Mouse (Mus musculus) embryo, embryonic 10 days (tissue): ENCODE measurements around the gene Tmem104.

ENCODE experiments used
- DNase-seq: peaks from one replicate; pipeline ENCODE4 v3.0.0-alpha.2; 2015; ENCODE audit warnings: low spot score

The Tmem104 gene

DNA sequence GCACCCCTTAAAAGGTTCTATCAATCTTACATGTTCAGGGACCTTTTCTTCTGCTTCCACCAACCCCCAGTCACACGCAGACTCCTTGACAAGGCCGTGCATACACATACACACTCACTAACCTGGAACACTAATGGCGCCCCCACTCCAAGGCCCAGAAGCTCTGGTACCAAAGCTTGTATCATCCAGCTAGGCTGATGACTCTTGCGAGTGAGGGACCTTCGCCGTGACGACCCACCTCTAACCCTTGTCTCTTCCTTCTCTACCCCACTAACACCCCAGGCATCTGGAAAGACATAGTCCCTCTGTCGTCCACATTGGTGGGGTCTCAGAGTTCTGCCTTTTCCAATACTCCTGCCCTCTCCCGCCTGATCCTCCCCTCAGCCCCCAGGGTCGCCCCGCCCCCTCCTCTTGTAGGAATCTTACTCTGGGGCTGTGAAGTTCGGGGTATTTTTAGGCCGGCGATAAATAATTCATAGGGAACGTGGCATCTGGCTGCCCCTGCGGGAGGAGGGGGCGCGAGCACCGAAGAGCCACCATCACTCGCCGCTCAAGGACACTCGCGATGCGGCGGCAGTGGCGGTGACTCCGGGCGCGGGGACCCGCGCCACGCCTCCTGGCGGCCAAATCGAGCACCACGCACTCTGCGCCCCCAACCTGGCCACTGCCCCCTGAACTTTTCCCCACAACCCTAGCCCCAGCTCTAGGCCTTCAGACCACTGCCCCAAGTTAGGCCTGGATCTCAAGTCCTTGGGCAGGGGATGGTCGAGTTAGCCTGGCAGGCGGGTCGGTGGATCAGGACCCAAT, 77.8 kb downstream of the Tmem104 start:
- peak; percentile 54 for DNase-seq

DNA sequence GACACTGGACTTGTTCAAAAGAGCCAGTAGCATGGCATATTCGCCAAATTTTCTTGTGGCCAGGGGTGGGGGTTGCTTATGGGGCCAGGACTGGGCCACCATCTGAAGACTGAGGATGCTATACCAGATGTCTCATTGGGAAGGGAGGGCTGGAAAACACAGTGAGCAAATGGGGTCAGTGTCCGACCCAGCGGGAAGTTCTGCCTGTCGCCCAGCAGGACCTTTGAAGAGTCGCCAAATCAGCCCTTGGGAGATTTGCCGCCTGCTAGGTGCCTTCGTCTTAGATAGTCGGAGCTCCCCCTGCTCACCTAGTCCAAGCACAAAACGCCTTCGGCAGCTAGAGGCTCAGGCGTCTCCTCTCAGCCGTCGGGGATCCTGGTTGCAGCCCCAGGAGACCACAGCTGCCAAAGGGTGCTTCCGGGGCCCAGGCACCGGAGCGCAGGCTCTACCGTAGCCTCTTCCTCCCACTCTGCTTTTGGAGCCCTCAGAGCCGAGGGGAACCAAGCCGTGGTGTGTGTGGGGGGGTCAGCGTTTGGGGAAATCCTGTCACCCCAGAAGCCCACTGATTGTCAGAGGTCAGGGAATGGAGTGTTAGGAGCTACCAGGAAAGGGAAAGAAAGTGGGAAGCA, 78.6 kb downstream of the Tmem104 start:
- DNase-seq = no peak

DNA sequence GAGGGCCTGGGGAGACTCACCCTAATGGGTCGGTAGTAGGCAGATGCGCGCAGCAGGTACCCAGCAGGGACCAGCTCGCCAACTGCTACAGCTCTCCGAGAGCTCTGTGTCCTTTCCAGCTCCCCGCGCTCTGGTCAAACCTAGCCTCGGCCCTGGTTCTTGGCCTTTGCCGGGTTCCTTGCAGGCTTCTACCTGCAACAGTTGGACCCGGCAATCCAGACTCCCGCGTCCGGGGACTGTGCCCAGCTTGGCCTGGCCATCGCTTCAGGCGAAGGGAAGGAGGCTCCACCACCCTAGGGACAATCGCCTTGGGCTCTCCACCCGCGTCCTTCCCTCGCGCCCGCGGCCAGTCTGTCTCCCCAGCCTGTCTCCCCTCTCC, 79.1 kb downstream of the Tmem104 start:
- no peak for DNase-seq

DNA sequence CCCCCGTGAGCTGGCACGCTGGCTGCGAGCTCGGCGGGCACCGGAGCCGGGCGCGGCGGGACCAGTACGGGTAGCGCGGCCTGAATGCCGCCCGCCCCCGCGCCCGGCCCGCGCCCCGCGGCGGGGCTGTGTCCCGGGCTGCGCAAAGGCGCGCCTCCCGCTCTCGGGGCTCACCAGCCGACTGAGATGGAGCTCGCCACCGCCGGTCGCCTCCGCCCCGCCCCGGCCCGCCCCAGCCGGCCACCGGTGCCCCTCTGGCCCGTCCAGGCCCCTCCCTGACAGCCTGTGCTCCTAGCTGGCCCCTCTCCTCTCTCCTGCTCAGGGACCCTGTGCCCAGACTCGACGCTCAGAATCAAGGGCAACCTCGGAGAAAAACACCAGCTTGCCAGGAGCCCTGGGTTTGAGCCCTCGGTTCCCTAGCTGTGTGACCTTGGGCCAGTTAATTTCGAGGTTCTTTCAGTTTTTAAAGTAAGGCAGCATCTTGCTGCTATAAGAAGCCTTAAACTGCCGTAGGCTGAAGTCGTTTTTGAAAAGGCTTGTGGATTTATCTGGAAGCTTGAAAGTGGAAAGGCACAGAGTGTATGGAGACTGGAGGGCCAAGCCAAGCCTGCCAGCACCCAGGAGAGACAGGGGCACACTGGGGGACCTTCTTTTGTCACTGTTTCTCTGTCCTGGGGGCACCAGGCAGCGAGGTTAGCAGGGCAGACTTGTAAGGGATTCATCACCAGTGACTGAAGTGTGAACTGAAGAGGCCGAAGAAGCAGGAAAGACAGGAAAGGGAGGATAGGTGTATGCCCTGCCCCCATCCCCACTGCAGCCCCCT, 80.0 kb downstream of the Tmem104 start, which contains the start of gene Grin2c:
Grin2c (minus strand) TSS at position 183 of the 823 bp plus-strand sequence.
- no peak for DNase-seq

DNA sequence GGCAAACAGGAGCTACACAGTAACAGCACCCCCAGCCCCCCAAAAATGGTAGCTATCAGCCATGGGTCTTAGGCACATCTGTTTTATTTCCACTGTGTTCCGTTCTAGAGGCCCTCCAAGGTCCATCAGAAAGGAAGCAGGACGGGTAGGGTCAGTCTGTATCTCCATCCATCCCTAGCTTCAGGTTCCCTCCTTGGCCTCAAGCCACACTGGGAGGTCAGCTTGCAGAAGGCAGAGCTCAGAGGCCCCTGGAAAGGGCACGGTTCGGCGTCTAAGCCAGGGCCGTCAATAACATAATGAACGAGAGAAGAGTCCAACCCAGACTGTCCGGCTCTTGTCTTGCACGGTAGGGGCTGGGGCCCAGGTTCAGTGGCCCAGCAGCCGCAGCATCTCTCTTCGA, 80.7 kb downstream of the Tmem104 start:
- no peak for DNase-seq

DNA sequence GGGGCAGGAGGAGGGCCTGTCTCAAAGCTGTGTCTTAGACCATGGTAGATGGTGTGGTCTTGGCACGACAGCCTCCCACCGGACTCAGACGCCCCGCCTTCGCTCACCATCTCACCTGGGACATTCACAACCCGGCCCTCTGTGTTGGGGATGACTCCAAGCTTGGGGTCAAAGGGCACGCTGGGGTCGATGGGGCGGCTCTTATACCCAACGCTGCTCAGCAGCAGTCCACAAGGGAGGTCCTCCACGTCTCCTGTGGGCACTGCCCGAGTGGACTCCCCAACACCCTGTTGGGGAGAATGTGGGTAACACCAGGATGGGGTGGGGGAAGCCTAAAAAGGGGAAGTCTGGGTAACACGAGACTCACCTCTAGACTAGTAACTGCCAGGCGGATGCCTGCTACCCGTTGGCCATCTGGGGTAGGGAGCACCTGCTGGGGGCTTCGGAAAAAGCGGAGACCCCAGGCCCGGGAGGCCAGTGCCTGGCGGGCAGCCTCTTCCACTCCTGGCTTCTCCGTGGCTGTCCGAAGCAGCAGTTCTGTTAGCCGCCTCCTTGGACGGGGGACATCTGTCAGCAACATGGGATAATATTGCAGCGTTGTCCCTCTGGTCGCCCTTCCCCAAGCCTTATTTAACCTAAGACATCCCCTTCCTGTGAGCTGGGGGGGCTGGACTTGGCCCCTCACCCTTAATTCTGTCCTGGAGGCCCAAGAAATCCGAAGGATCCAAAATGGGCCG, 82.2 kb downstream of the Tmem104 start:
- DNase-seq = no peak

DNA sequence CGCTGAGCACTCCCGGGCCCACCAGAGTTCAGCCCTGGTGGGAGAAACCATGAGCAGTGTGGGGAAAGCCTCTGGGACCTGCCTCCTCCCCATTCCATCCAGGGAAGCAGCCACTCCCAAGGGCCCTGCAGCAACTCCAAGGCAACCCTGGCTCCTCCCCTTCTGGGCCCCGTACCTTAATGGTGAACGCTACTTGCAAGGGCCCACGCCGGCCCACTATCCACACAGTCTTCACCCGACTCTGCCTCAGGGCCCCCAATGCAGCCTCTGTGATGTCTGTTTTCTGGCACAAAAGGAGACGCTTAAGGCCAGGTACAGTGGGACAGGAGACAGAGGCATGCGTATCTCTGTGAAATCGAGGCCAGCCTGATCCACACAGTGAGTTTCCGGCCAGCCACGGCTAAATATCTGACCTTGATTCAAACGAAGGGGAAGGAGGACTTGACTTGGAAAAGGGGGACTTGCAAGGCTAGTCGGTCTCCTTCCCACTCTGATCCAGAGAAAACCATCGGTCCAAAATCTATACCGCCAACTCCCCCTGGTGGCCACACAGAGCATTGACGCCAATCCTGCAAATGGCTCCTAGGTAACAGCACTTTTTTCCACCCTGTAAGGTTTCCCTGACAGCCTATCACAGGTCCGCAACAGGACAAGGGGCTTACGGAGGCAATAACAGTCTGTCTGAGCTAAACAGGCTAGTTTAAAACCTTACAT, 83.0 kb downstream of the Tmem104 start:
- DNase-seq = peak; percentile 87

DNA sequence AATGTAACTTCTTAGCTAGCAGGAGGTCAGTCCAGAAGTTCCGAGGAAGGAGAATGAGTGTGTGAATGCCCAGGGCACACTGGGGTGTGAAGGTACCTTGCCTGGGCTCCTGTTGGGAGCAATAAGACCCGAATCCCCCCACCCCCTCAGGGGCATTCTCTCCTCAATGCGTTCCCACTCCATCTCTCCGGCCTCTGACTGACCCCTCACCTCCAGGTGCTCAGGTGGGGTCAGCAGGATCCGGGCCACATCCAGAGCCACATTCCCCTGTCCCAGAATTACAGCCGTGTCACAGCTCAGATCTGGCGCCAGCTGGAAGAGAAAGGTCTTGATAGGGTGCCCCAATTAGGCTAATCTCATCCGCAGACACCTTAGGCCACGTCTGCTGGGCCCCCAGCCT, 83.8 kb downstream of the Tmem104 start:
- DNase-seq = no peak

DNA sequence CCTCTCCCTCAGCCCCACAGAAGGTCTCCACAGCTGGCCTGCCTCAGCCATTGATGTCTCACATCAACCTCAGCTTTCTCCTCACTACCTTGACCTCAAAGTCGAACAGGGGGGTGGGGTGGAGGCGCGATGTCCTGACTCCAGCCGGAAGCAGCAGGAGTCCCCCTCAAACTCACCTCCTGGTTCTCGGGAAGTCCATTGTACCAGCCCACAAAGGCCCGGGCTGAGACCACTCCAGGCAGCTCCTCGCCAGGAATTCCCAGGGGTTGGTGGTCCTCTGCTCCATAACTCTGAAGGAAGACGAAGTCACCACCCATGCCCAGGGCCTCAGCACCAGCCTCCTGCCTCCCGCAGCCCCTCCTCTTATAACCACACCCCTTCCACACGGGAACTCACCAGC, 84.2 kb downstream of the Tmem104 start:
- no peak for DNase-seq

DNA sequence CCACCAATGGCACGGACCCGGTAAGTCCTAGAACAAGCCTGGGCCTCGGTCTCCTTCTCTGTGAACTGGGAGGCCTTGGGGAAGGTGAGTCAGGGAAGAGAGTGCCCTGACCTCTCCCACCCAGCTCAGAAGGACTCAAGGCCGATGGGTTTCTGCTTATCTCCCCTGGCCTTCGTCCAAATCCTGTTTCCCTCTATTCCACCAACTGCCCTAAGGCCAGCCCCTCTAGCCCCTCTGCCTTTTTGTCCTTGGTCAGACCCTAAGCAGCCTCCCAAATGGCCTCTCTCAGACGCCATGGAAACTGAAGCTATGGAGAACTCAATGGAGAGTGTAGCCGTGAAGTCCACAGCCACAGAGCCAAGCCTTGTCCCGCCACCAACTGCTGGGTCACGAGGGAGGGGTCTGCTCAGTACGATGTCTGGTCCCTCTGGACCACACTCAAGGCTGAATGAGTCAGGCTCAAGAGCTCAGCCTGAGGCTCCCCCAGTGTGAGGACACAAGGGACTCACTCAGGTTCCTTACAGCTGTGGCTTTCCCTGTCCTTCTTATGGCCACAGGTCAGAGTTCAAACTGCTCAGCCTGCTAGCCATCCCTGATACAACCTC, 85.7 kb downstream of the Tmem104 start:
- no peak for DNase-seq

DNA sequence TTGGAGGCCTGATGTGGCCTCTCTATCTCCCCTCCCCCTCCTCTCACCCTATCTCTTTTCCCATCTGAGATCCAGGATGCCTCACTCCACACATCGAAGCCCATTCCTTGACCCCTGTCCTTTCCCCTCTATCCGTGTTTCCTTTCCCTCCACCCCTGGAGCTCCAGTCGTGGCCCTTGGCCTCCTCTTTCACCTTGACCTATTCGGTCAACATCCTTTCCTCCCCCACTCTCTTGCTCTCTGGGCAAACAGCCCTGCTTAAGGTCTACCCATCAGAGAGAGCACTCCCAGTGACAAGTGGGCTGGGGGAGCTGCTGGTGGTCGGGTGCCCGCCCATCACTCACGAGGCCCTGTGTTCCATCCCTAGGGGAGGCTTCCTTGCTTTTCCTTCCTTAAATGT, 86.4 kb downstream of the Tmem104 start:
- DNase-seq = no peak

DNA sequence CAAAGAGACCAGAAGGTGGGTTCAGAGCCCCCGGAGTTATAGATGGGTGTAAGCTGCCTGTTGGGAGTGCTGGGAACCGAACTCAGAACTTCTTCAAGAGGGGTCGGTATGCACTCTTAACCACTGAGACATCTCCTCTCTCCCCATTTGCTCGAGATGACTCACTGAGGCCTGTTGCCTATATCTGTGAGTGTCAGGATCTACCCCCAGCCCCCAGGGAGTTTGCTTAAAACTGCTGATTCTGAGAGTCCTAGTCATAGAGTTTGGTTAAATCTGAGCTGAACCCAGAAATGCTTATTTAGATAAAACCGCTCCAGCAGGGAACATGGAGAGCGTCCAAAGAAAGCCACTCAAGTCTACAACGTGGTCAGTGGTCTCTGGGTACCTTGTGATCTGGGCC, 86.9 kb downstream of the Tmem104 start:
- no peak for DNase-seq

DNA sequence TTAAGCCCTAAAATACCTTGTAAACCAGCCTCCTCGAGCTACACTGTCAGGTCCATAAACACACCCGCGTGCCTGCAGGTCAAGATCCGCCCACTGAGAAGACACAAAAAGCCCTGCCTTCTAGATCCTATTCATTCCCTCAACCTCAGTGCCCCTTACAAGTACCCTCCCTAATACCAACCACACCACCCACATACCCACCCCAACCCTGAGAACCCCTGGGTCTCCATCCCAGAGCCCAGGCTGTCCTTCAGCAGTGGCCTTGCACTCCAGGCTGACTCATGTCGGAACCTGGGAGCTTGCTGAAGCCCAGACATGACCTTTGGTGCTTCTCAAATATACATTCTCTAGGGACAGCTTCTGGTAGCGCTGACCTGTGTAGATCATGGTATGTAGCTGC, 87.5 kb downstream of the Tmem104 start:
- DNase-seq = no peak

DNA sequence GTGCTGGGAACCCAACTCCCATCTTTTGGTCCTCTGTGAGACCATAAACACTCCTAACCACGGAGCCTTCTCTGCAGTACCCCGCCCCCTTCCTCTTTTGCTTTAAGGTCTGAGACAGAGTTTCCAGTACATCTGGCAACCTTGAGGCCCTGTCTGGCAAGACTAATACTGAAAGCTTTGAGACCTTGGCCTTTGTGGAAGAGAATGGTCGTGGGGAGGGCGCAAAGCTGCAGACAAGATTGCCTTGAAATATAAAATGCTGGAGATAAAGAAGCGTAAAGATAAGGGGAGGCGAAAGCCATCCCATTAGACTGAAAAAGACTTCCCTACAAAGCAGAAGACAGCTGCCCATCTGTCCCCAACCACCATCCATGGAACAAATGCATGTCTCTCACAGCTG, 88.2 kb downstream of the Tmem104 start:
- DNase-seq = no peak

DNA sequence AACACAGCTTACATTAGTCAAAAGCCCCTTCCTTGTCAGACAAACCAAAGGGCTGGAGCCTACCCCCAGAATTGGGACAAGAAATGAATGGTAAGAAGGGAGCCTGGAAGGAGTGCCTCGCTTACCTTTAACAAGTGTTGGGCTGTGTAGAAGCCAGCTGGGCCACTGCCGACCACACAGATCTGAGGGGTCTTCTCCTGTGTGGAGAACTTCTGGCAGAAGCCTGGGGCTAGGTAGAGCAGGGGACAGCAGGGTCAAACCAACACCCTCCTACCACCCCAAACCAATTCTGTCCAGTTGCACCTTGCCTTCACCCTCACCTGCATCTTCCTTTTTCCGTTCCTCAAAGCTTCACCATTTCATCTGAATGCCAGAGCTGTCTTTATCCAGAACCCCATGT, 88.7 kb downstream of the Tmem104 start:
- DNase-seq = no peak

DNA sequence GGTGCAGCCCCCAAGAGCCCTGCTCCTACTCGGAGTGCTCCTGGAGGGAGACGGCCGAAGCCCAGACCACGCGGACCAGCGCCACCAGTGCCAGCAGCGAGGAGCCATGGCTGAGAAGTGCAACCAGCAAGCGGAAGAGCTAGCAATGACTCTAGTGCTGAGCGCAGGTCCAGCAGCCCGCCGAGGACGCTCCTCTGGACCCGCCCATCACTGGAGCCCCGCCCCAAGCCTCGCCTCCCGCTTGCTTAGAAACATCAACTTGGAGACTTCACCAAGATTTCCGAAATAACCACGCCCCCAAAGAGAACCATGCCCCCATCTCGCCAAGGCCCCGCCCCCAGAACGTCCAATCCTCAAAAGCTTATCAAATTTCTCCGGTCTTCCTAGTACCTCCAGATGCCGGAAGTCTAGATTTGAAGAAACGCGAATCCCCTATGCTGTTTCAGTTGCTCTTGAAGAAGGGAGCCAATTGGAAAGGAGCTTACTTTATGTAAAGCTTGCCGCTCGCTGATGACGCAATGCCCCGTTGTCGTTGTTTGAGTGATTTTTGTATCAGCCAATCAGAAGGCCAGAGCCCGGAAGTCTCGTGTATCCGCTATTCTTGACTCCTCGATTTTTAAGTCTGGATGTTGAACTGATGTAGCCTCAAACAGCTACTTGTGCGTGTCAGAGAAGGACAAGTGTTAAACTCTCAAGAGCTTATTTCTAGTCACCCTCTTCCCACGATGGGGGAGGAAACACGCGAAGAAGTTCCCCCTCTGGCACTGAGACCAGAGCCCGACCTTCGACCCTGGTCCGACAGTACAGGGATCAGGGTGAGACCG, 89.7 kb downstream of the Tmem104 start, which contains the start of gene Fdxr:
Fdxr (minus strand) TSS at position 271 of the 824 bp plus-strand sequence.
- DNase-seq = peak; percentile 100

DNA sequence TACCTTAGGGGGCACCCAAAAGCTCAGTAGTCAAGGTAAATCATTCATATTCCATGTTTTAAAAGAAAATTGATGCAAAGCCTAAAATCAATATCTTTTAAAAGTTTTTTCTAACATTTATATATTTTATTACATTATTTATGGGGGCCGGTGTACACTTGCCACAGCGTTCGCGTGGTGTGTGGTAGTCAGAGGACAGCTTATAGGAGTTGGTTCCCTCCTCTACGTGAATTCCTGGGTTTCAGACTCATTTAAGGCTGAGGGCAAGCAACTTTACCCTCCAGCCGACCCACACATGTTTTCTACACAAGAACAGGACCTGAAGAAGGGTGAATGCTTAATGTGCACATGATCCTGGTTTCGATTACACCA, 90.3 kb downstream of the Tmem104 start:
- DNase-seq = no peak

DNA sequence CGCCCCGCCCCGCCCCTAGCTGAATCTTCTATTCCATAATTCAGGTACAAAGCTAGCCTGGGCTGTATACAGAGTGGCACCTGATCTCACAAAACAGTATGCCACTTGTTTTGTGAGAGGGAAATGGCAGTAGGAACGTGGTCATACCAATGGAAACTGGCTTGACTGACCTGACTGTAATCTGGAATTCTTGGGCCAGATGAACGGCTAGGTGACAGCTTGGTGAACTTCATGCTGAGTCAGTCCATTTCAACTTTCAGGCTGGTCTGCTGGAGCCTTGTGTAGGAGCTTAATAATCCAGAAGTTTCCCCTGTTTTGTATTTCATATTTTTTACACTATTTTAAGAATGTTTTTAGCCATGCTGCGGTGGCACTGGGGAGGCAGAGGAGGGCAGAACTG, 90.9 kb downstream of the Tmem104 start:
- DNase-seq = no peak

DNA sequence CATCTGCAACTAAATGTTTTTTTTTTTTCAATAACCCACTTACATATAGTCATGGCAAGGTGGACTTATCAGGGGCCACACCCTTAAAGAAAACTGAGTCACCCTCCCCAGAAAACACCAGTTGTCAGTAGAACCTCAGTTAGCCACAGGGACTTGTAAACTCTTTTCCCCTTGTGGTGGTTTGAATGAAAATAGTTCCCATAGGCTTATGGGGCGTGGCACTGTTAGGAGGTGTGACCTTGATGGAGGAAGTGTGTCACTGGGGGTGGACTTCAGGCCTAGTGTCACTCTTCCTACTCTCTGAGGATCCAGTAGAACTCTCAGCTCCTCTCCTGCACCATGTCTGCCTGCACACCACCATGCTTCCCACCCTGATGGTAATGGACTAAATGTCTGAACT, 92.4 kb downstream of the Tmem104 start:
- no peak for DNase-seq

DNA sequence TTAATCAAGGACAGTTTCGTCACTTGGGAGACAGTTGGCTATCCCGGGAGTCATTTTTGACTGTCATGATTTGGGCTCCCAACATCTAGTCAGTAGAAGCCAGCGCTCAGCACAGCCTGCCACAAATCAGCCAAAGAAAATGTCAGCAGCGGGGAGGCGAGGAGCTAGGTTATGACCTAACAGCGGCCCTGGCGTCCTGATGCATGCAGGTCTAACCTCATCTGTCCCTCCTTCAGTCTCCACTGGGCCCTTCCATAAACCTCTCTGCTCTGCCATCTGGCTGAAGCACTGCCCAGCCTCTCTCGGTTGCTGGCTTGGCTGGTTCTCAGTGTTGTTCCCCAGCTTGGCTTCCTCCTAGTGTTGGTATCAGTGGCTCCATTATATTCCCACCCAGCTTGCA, 95.0 kb downstream of the Tmem104 start:
- DNase-seq = no peak
